Mouse (Mus musculus) right cerebral cortex, postnatal 36 days (tissue): Measurements from ENCODE around the gene Elf4.
"Not testable (repeated sequence)": the region's sequence is repeated elsewhere in the genome, so short reads cannot be mapped to it uniquely, and the experiment has no call there.

Experiments
- DNase-seq, 2 experiments: peaks; one replicate each; pipeline ENCODE4 v3.0.0; 2022; ENCODE audit warnings: low spot score in 2 of 2, mixed read lengths in 1 of 2

Elf4 gene

DNA sequence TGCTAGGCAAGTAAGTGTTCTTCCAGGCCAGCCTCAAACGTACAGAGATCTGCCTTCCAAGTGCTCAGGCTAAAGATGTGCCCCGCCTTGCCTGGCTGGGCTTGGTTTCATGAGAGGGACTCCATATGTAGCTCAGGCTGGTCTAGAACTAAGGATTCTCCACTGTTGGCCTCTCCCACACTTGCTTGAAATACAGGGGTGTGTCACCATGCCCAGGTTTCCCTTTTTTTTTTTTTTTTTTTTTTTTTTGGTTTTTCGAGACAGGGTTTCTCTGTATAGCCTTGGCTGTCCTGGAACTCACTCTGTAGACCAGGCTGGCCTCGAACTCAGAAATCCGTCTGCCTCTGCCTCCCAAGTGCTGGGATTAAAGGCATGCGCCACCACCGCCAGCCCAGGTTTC, 26.9 kb downstream of the Elf4 start:
- not testable (repeated sequence) for DNase-seq

DNA sequence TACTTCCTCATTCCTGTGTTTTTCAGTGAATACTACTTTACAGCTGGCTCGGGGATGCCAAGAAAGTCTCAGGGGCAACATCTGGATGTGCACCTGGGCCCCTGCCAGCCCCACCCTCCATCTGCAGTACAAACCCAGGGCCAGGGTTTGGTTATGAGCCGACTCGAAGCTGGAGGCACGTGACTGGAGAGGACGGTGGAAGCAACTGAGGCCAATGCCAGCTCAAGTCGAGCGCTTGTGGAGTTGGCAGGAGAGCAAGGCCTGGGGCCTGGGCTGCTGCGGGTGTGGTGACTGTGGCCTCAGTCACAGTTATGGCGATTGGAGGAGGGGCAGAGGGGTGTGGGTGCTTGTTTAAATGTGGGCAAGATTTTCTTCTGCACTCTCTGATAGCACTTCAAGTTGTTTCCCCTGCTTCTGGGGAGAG, 27.4 kb downstream of the Elf4 start:
- DNase-seq, result no peak

DNA sequence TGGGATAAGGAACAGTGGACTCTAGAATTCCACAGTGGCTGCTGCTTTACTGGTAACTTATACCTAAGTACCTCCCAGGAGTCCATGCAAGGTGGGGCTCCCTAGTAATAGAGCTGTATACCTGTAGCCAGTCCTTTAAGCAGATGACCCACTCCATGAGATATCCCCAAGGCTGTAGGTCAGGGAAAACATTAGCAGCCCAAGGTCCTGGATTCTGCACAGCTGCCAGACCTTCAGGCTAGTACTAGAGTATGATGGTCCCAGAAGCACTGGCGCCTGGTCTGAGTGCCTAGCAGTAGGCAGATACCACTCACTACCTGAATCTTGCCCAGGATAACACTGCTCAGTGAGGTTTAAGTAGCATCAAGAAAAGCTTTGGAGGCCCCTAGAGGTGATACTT, 28.7 kb downstream of the Elf4 start:
- DNase-seq, result no peak

DNA sequence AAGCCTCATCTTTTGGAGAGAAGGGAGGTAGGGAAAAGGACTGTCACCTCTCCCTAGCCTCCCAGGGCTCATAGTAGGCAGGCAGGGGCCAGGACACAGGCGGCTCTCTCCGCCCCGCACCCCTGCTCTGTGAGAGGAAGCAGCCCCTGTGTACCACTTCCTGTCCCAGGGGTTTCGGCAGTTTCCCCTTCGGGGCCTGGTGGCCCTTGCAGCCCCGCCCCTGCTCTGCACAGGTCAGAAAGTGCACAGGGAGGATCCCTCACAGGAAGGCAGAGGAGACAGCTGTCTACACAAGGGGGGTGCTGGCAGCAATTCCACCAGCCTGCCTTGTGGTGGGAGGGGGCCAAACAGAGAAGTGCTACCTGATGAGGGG, 29.4 kb downstream of the Elf4 start:
- DNase-seq, result no peak

DNA sequence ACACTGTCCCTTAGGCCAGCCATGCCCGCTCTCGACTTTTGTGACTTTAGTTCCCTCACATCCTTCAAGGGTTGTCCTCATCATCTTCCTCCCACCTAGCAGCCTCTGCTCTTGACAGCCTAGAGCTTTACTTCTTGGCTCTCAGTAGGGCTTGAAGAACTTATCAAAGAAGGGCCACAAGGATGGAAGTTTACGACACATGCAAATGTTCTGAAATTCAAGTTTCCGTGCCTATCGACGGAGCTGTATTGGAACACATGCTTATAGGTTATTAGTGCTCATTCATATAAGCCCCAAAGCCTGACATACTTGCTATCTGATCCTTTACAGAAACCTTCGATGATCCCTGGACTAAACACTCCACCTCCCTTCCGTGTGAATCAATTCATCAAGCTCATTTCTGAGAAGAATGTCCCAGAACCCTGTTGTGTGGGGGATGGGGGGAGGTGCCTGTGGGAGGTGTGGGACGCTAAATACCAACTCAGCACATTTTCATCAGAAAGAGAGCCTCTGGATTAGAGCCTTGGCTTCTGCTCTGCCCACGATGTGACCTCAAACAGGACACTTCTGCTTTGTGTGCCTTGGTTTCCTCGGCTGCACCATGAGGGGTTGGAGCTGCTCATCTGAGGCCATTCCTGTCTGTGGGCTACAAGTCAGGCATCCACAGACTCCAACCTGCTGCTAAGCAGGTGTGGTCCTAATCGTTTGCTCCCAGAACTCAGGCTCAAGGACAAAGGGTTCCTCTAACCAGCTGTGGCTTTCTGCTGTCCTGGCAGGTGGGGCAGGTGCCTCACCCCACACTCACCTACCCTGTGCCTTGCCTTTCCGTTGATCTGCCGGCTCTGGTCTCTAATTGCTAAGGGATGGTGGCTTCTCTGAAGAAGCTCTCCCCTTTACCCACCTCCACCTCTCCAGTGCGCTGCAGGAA, 30.1 kb downstream of the Elf4 start:
- DNase-seq, result no peak

DNA sequence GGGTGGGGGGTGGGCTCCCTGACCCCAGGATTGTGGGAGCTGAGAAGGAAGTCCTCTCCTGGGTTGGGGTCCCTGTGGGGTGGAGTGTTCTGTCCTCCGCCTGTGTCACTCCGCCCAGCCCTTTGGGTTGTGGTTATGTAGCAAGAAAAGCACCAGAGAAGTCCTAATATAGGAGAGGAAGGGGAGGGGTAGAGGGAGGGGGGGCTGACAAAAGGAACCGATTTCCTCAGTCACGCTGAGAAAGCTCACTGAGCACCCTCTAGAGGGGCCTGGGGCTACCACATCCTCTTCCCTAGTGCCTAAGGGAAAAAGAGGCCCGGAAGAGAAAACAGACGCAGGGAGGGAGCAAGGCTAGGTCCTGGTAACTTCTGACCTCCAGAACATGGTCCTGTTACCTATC, 33.4 kb downstream of the Elf4 start:
- DNase-seq, result no peak

DNA sequence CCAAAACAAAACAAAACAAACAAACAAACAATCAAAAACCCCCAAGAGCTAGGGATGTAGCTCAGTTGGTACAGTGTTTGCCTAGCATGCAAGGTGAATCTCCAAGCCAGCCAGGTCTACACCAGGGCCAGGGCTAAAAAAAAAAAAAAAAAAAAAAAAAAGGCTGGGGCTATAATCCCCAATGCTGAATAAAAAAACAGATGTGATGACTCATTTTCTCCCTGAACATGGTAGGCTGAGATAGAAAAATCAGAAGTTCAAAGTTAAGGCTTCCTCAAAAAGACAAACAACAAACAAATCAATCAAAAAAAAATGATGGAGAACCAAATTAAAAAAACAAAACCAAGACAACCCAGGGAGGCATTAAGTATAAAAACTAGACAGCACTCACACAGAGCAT, 33.8 kb downstream of the Elf4 start:
- no peak for DNase-seq

DNA sequence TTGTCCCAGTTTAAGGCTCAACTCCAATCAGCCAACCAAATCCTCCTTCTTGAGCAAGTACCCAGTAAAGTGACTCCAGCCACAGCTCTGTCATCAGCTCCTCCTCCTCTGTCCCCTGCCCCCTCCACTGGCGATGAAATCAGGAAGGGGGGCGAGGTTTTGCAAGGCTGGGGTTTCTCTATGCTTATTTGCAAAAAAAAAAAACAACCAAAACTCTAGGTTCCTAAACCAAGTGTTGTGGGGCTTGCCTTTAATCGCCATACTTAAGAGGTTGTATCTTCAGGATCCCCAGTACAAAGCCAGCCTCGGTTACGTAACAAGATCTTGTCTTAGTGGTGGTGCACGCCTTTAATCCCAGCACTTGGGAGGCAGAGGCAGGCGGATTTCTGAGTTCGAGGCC, 34.3 kb downstream of the Elf4 start:
- no peak for DNase-seq

DNA sequence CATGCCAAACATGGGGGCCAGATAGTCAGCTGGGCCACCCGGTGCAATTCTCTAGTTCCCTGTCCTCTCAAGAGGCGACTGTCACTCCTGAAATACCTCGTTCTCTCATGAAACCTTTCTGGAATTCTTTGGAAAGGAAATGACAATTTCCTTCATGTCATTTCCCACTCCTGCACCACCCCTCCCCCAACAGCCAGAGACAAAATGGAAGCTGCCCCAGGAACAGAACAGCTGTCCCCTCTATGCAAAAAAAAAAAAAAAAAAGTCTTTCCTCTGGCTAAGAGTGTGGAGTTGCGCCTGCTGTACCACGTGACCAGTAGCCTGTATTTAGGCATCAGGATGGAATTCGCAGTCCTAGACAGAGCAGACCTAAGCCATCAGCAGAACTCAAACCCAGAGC, 34.7 kb downstream of the Elf4 start:
- no peak for DNase-seq

DNA sequence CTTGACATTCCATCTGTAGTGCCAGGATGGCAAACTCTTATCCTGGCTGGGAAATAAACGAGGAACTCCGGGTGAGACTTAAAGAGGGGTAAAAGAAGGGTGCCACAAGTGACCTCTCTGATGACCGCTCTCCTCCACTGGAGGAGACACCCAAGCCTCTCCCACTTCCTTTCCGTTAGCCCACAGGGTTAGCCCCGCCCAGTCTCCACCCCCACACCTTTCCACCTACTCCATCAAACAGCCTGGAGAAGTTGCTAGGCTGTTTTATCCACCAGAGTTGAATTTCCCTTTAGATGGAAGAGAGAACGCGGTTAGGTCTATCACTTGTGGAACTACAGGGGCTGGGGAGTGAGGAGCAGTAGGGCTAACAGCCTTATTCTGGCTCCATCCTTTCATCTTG, 37.7 kb downstream of the Elf4 start:
- DNase-seq, result no peak

DNA sequence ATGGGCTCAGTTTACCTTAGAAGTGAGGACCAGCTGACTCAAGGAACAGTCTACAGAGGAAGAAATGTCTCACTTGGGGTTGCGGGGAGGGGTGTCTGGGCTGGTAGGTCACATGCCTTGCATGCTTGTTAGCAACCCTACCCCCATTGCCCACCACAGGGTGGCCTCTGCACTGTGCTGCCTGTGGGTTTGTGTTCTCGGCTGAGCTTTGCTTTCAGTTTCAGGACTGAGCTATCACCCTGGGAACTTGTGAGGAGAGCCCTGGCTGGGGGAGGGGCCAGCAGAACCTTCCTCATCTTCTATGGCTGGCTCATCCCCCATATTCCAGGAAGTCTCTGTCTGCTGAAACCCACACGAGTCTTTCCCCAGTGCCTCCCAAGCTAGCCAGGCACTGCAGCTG, 38.3 kb downstream of the Elf4 start:
- peak in 1 of 2 experiments; percentile 4 for DNase-seq

DNA sequence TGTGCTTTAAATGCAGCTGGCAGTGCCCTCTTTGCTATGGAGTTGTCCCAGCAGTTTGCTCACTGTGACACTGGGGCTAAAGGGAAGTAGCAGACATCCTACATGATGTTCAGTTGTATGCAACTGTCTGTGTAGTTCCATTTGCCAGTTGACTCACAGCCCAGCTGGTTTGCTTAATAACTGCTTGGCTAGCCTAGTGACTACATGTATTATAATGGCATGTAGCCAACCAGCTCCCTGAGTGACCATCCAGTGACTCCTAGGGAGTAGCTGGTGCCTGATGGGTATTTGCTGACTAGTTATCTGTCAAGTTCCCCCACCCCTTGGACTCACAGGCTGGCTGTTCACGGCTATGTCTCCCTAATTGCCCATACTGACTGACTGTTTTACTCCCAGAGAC, 39.3 kb downstream of the Elf4 start:
- no peak for DNase-seq

DNA sequence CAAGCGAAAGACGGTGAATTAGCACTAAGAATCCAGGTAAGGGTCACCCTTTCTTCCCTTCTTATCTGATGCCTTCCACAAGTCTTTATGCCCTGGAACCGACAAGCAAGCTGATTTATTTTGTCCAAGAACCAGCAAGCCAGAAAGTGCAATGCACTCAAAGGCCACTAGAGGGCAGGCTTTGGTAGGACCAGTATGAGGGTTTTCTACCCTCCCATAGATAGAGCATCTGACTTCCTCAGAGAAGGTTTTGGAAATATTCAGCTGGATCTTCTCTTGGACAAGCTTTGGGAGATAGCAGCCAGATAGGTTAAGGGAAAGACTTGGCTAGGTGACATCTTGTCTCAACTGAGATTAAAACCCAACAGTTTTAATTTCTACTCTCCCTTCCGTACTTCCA, 39.9 kb downstream of the Elf4 start:
- DNase-seq, result peak; percentile 26 to 46

DNA sequence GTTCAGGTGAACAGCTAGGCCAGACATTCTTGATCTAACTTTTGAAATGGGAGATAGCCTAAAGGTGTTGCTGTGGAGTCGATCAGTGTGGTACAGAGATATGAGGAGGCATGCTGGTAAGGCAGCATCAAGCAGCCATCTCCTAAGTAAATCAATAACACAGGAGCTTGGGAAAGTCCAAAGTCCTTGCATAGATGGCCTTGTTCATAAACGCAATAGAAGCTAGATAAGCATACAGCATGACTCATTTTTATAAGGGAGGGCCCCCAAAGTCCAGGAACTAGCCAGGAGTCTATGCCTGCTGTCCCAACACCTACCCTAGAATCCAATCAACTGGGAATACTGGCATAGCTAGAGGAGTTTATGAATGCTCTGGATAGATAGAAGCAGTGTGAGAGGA, 44.5 kb downstream of the Elf4 start:
- no peak for DNase-seq

DNA sequence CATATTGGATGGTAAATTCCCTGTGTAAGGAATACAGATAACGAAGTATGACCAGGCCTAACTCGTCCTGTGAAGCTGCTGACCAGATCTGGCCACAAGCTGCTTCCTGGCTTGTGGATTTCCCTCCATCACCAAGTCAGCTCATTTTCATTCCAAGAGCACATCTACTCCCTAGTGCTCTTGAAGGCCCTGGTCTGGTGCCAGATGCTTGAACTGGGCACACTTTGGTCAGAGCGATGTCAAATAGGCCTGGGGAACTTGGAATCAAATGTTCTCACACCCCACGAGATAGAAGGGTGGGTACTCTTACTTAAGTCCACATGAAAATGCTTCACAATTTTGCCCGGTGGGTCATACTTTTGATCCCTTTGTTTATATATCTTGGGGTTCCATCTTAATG, 48.6 kb downstream of the Elf4 start:
- DNase-seq, result no peak

DNA sequence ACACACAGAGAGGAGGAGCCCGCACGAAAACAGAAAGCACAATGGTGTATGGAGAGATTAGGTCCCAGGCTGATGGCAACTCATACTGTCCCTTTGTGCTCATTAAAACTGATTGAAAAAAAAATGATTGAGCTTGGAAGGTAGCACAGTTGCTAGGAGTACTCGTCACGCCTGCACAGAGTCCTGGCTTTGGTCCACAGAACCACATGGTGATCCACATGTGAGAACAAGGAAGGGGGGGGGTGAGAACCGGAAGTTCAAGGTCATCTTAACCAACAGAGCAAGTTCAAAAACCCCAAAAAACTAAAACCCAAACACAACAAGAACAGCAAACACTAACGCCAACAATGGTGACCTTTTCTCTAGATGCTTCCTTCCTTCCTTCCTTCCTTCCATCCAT, 50.3 kb downstream of the Elf4 start:
- DNase-seq, result no peak

DNA sequence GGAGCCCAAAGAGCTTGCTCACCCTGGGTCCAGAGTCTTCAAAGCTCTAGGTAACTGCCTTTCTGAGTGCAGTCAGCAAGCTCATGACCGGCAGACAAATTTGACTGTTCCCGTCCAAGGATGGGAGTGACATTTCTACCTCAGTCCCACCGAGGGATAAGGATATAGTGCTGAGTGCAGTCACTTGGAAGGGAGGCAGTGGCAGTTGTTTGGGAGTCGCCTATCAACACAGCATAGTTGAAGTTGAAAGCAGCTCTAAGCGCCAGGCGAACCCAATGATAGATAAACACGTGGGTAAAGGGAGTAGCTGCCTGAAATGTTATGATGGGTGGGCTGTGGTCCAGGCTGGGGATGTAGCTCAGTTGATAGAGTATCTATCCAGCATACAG, 52.5 kb downstream of the Elf4 start:
- no peak for DNase-seq

DNA sequence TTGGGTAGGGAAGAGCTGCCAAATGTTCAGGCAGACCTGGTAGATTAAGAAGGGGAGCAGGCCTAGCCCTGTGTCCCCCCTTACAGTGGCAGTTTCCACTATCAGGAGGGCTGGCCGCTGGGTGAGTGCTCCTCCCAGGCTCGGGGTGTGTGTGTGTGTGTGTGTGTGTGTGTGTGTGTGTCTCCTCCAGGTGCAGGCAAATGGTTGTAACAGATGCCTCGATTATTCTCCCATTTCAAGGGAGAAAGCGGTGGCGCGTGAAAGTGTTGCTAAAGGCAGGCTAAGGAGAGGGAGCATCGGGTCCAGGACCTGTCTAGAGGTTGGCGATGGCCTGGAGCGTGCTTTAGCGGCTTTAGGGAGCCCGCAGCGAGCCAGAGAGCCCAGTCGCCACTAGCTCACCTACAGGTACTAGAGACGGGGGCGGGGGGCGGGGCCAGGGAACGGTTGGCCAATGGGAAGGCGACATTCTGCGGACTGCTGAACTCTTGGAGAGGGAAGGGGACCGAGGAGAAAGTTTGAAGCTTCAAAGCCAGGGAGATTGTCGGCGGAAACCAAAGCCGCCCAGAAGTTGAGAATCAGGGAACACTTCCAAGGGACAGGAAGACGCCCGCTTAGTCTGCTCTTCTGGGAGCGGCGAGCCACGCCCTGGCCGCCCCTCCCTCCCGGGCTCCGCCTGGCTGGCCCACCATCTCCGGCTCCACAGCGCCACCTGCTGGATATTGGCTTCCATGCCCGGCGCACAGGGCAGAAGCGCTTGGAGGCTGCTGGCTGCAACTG, 53.1 kb downstream of the Elf4 start:
- DNase-seq, result peak; percentile 36 to 65

DNA sequence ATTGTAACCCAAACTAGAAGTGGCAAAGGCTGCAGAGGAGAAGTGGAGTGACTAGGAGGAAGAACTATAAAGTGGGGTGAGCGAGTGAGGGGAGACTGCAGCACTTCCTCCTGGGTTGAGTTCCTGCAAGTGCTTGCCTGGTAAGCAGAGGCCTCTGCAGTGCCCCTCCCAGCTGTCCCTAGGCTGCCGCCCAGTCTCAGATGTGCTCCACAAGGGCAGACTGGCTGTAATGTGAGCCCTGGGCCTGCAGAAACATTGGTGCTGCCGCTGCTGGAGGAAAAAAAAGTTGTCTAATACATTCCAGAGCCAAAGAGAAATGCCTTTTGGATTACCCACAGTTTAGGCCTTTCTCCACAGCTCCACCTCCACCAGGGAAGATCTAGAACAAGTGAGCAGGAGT, 57.8 kb downstream of the Elf4 start:
- no peak for DNase-seq

DNA sequence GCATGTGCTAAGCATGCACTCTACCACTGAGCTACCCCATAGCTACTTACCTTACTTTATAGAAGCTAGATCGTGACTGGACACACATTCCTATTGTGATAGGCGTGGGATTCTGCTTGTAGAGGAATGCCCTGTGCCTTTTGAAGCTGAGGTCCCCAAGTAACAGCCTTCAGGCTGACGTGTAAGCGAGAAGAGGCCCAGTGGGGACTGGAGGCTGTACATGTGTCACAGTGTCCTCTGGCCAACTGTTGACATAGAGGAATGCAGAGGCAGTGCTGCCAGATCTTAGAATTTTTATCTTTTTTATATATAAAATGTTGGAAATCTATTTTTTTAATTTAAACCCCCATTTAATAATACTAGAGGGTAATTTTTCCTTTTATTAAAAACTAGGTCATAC, 62.9 kb downstream of the Elf4 start:
- no peak for DNase-seq

DNA sequence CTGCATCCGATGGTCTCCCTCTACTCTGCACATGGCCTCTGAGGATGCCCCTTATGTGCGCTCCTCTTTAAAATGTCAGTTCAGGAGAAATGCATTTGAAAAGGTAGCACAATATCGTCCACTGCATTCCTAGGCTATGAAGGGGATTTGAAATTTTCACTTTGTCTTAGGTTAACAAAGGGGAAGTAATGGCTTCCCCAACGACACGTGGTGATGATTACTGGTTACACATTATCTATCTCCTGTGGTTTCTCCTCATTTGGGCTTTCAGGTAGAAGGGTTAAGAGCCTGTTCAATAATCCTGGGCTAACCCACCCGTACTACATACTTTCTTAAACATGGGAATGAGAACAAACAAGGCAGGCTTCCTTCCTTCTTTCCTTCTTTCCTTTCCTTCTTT, 73.6 kb downstream of the Elf4 start:
- DNase-seq, result no peak

DNA sequence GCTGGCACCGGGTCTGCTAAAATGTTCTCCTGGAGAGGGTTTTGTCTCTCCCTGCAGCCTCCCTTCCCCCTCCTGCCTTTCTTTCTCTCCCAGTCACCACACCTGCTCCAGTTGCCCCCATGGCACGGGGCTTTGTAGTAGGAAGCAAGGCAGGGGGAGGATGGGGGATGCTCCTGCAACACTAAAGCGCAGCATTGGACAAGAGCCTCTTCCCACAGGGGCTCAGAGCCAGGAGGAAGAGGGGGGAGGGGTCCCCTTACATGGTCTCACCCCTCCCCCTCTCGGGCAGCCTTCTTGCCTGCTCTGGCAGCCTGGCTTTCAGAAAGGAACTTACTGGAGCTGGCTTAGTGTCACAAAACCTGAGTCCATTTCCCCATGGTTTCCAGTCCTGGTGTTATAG, 77.0 kb downstream of the Elf4 start:
- no peak for DNase-seq

DNA sequence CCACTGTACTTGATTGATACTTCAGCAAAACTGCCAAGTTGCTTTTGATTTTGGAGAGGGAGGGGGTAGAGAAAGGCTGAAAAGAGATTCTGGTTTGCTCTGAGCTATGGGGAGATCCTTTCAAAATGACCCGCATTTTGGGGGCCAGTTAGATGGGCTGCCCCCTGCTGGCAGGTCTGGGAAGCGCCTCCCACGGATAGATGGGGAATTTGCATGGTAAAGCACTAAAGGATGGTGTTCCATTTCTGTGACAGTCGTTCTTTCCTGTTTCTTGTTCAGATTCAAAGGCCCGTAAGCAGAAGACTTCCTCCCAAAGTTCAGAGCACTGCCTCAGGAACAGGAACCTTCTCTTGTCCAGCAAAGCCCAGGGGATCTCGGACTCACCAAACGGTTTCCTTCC, 79.3 kb downstream of the Elf4 start:
- no peak for DNase-seq
